Mouse (Mus musculus) adrenal gland, postnatal 25 days (tissue): Measurements from ENCODE around the gene Ccnd3. TPM values are rescaled to one million over a fixed set of nuclear protein-coding genes. Genes with fewer than 3 reads are reported as not detected.

Experiments
- DNase-seq: peaks from one replicate; pipeline ENCODE4 v3.0.0; 2021; ENCODE audit warnings: mixed read lengths
- long read RNA-seq: library from polyadenylated mRNA; stranded (forward); transcript quantifications from one replicate; pipeline ENCODE4 v2.0.0, GENCODE M21; 2021
- total RNA-seq: library from RNA; stranded (reverse); gene quantifications from 2 replicates; pipeline ENCODE4 v1.2.3, GENCODE M21; 2021

Gene Ccnd3
- 385 and 429 TPM in 2 replicates for total RNA-seq
- long read RNA-seq, transcript Ccnd3-205 (5 exons, 1,977 nt): major isoform, 174 of 216 reads
- long read RNA-seq, partial matches to known transcripts: 6 of 216 reads
- long read RNA-seq, other reads (novel, unspliced or antisense): 32 of 216 reads

DNA sequence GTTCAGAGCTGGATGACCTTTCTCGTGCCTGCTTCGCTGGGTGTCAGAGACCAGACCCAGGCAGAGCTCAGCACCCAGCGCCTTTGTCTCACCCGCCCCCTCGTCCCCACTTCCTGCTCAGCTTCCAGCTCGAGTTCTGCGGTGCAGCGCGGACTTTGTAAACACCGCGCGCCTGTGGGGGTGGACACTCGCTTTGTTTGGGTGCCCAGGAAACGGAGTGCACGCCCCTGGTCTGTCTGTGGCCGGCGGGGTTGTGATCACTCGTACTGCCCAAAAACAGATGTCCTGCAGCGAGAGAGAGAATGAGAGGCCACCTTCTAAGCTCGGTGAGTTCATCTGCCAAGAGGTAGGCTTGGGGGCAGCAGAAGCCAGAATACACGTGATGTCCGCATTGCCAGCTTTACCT, at the start of gene Ccnd3:
Gene Ccnd3 (plus strand): TSS at position 111 of the 406 bp plus-strand sequence.
- peak; percentile 67 for DNase-seq

DNA sequence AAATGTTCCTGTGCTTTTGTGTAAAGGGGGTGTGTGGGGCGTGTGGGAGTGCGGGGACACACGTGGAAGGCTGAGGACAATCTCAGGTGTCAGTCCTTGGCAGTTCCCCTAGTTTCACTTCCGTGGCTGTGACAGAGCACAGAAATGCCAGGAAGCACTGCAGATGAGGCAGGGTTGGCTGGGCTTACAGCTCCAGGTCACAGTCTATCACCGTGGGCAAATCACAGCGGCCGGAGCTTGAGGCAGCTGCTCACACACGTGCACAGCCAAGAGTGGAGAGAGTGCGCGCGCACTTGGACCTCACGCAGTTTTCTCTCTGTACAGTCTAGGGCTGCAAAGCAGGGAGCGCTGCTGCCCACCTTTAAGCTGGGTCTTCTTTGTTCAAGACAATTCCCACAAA, 46.5 kb upstream of the Ccnd3 start:
- DNase-seq: no peak

DNA sequence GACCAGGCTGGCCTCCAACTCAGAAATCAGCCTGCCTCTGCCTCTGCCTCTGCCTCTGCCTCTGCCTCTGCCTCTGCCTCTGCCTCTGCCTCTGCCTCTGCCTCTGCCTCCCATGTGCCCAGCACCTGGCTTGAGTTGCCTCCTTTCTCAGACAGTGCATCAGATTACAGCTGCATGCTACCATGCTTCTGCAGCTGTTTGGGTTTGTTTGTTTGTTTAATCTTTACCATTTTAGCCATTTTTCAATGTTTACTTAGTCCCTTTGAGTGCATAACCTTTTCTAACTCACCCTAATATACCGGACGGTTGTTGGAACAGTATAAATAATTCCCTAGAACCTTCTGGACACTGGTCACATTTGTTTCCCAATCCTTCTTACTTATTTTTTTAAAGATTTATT, 45.9 kb upstream of the Ccnd3 start:
- no peak for DNase-seq

DNA sequence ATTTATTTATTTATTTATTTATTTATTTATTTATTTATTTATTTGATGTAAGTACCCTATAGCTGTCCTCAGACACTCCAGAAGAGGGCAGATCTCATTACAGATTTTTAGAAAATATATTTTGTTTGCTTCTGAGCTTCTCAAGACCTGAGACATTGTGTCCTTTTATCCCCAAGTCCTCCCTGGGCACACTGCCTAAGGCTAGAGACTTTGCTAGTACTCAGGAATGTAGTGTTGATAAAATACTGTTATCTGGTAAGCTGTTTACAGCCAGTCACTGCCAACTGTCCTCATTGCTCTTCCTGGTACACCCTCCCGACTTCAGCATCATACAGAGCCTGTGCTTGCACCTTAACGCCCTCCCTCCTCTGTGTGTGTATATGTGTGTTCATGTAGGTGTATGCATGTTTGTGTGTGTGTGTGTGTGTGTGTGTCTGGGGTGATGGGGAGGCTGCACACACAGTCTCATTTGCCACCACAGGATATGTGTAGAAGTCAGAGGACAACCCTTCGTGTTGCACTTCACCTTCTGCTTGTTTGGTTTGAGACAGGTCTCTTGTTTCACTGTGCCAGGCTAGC, 45.4 kb upstream of the Ccnd3 start:
- no peak for DNase-seq

DNA sequence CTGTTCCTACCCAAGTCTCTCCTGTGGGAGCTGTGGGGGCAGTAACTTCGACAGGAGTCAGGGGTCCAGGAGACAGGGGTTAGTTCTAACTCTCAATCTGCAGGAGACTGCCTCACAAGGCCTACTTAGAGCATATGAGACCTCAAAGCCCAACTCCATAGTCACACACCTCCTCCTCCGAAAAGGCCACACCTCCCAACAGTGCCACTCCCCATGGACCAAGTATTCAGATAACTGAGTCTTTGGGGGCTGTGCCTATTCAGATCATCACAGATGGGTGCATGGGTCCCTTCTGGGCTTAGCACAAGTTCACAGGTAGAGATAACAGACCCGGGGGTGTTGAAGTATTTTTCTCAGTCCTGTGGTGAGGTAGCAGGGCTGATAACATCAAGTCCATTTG, 43.2 kb upstream of the Ccnd3 start:
- no peak for DNase-seq

DNA sequence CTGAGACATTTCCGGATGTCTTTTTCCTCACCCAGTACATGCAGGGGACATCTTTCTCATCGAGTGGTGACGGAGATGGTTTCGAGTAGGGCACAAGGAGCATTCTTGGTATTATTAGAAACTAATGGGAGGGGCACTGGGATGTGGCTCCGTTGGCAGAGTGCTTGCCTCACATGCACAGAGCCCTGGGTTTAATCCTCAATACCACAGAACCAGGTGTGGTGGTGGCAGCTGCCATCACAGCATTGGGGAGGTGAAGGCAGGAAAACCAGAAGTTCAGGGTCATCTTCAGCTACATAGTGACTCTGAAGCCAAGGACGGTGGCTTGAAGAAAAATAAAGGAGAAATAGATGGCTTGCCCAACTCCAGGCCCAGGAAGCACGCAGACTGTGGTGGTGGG, 42.6 kb upstream of the Ccnd3 start:
- DNase-seq: no peak

DNA sequence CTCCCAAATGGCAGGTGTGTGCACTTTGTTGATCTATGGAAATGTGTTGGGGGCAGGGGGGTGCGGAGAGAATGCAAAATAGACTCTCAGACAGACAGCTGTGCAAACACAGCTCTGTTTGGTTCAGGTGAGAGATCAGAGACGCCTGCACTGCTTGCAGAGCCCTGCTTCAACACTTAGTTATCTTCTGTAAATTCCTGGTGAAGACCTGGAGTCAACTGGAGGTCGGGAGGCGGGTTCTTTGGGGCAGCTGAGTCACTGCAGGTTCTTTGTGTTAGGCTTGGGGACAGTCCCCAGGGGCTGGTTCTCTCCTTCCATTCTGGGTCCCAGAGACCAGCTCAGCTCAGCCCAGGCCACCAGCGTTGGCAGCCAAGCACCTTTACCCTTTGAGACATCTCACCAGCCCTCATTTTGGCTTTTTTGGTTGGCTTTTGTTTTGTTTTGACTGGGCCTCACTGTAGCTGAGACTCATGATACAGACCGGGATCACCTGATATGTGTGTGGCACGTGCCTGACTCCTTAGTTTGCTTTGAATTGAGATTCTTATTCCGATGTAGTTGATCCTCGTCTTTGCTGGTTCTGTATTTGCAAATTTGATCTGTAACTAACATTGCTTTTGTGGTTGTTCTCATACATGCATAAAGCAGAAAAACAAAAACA, 42.0 kb upstream of the Ccnd3 start:
- no peak for DNase-seq

DNA sequence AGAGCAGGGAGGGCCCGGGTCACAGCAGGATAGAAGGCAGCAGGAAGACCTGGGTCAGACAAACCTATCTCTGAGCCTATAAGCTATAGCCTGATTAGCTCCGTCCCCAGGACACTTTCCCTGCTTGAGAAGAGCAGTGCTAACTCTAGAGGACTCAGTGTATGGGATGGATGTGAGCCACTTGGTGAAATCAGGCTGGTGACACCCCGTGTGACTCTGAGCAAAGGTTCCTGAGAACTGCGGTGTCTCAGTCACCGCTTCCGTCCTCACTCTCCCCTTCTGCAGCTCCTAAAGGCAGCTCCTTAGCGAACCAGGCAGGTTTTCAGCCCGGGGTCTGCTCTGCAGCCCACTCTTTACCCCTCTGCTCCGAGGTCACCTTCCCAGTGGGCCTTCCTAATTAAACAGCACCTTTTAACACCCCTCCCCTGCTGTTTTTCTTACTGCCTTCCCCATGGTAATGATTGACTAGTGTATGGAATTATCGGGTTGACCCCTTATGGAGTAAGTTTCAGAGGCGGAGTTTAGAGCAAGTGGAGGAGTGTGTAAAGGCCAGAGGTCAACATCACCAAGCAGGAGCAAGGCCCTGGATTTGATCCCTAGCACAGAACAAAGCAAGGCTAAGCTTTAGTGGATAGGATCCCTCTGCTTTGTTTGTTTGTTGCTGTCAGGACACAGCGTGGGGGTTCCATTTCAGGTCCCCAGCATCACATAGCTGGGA, 40.4 kb upstream of the Ccnd3 start:
- no peak for DNase-seq

DNA sequence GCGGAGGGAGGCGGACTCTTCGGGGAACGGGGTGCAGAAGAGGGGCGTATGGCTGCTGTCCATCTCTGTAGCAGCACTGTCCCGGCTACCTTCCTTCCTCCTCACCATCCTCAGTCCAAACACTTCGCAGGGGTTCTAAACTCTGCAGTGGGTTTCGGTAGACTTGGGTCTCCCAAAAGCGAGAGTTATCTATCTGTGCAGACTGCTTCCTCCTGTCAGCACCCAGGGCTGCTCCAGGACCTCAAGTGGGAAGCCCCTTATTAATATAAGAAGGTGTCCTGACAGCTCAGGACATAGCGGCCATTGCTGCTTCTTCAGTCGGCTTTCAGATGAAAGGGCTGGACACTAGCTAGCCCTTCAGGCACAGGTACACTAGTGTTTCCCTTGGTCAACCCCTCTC, 39.8 kb upstream of the Ccnd3 start:
- DNase-seq: no peak

DNA sequence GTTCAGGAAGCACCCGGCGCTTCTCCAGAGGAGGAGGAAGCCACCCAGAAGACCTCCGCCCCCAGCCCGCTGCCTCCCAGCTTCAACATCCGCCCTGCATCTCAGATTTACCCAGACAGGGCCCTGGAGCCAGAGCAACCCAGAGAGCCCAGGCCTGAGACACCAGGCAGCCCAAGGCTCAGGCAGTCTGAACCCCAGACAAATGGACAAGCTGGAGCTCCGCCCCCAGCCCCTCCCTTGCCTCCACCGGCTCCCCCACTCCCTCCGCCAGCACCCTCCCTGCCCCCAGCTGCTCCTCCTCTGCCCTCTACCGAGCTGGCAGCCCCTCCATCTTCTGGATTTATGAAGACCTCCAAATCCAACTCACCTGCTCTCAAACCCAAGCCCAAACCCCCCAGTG, 38.6 kb upstream of the Ccnd3 start:
- no peak for DNase-seq

DNA sequence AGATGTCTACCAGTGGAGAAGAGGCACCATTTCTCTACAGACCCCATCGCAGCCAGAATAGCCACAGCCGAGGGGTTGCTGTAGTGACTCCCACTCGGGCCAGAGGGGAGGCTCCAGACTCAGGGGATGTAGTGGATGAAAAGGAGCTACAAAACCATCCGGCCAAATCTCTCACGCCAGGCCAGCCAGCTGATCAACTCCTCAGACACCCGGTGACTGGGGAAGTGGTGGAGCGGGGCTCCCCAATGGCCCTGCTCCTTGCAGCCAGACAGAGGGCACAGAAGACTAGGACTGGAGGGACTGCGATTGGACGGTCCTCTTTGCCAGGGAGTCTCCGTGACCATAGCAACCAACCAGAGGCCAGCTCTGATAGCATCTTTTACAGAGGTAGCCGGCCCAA, 37.2 kb upstream of the Ccnd3 start:
- no peak for DNase-seq

DNA sequence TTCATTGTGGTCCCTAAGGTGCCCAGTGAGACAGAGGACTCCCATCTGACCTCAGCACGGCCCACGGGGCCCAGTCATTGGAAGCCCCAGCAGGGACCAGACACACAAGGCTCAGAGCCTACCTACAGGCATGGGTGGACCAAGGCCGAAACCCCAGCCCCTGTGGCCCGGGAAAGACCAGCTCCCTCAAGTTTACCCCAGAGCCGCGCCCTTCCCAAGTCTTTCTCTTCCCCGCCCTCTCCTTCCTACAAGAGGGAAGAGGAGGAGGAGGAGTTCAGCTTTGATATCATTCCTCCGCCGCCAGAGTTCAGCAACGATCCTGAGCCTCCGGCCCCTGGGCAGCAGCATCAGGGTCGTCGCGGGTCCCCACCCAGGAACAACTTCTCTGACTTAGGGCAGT, 36.8 kb upstream of the Ccnd3 start:
- DNase-seq: no peak

DNA sequence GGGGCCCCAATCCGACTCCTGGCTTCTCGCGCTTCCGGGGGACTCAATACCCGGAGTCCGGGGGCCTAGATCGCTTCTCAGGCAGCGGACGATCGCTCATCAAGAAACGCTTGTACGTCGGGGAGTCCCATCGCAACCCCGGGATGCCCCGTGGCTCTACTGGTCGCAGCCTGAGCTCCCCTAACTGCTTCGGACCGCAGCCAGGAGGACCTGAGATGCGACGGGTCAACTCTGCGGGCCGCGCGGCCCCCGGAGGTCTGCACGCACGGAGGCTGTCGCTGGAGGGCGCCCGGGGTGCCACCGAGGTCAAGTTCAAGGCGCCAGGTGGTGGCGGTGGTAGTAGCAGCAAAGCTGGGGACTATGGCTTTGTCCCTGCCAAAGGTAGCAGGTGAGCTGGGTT, 36.4 kb upstream of the Ccnd3 start:
- DNase-seq: no peak

DNA sequence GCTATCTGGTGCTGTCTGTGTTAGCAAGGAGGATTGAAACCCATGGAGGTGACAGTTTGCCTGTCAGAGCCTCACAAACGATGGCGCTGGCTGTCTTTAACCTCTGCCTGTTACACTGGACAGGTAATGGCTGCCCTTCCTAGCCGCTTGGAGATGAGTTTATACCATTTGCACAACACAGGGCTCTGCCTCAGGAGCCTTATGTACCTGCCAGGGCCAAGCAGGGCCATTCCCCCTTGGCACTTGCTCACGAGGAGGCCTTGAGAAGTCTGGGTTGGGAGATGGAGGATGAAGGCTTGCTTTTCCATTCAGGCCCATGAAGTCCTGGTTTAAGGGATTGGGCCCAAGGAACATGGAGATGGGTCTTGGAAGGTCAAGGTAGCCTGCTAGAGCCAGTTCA, 35.2 kb upstream of the Ccnd3 start:
- no peak for DNase-seq

DNA sequence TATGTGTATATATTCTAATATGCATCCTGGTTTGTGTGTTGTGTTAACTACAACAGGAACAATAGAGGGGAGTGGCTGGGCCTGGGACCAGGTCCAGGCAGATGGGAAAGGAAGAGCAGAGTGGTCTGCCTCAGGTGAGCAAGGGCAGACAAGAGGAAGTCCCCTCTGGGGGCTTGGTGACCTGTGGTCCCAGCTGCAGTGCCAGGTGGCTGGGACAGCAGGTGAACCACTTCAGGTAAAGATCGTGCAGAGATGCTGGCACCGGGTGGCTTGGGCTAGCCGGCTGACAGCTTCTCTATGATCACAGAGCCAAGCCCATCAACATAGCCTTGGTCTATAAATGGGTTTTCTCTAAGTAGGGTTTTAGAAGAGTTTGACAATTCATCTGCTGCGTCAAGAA, 34.7 kb upstream of the Ccnd3 start:
- DNase-seq: no peak

DNA sequence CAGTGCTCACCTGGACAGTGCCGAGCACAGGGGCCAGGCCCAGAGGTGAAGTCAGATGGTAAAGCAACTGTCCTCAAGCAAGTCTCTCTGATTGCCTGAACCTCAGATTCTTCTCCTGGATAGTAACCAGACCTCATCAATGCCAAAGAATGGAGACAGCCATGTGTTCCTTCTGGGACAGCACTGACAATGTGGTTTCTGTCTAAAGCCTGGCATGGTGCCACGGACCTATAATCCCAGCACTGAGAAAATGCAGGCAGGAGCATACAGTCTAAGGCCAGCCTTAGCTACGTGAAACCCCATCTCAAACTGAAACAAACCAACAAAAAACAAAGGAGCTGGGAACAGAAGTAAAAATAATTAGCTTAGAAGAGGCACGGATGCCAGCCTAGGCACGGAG, 34.2 kb upstream of the Ccnd3 start:
- DNase-seq: no peak

DNA sequence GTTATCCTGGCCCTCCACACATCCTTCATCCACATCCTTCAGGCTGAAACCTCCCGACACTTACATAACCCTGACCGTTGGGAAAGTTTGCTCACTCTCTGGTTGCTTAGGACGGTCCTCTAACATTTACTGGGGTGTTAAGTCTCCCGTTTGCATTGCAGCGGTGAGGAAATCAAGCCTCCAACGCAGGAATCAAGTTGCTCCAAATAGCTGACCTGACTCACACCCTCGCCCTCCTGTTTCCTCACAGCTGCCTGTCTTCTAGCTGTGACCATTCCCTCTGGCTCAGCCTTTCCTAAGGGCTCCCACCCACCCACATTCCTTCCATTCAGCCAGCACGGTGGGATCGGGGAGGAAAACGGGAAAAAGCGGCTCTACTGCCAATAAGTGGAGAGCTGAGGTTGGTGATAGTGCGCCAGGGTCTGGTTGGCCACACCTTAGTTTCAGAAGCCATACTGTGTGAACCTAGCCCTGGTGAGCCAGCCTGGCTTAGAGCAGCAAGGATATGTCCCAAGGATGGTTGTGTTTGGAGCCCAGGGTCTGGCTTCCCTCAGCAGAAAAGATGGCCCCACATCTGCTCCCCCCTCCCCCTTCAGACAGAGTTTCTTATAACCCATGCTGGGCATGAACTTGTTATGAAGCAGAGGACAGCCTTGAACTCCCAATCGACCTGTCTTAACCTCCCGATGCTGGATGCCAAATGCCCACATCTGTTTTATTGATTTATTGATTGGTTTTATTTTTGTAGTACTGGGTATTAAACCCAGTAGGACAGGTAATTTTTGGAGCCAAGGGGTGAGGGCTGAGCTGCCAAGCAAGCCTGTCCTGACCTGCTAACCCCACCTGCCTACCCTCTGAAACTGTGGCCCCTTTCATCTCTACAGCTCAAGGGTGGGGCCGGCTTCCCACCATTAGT, 32.2 kb upstream of the Ccnd3 start:
- no peak for DNase-seq

DNA sequence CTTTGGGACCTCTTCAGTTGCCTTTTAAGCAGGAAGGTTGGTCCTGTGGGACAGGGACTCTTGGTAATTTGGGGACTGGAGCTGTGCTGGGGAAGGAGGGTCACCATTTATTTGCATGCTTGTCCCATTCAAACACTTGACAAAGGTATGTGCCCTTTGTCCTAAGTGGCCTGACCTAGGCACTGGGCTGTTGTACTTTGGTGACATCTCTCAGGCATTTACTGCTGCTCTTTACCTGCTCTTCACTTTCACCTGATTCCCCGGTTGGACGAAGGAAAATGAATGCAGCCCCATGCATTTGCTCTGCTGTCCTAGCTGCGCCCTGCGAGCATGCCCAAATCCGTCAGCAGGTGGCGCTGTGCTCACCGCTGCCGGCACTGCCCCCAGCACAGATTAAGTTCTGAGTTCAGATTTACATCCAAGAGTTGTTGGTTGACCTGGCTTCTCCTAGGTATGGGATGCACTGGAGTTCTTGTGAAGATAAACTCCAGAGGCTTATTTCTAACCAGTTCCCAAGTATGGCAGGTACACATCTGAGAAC, 31.3 kb upstream of the Ccnd3 start:
- peak; percentile 70 for DNase-seq

DNA sequence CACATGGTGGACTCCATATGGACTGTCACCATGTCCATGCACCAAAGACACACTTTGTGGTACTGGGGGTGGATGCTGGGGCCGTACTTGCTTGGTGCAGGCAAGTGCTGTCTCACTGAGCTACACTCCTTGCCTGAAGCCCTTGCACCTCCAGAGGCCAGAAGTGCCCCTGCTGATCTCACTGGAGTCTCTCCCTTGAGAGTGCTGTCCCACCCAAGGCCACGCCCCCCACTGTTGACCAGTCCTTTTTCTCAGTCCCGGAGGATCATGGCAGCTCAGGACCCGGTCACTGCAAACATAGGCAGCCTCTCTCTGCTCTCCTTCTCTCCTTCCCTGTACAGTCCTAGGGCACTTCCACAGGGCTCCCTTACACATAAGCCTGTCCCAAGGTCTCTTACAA, 30.6 kb upstream of the Ccnd3 start:
- no peak for DNase-seq

DNA sequence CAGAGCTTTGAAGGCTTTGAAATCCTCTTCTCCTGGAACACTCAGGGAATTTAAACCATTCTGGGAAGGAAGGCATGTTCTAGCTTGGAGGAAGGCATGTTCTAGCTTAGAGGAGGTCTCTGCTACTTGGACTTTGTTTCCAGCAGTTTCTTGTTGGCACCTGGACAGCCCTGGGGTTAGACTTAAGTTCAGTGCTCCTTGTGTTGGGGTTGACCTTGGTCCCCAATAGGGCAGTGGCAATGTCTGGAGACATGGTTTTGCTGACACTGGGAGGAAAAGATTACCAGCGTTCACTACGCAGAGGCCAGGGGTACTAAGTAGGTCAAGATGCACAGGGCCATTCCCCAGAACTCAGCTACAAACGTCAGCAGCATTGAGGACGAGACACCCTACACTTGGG, 29.7 kb upstream of the Ccnd3 start:
- no peak for DNase-seq

DNA sequence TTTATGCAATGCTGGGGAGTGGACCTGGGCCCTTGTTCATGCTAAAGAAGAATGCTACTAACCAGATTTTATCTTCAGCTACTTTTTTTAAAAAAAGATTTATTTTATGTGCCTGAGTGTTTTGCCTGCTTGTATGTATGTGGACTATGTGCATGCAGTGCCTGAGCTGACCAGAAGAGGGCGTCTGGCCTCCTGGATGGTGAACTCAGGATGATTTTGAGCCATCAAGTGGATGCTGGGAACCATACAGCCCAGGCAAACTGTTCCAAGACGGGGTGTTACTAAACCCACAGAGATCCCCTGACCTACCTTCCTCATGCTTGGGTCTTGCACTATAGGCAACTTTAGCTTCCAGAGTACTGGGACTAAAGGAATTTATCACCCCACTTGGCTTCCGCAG, 29.1 kb upstream of the Ccnd3 start:
- no peak for DNase-seq

DNA sequence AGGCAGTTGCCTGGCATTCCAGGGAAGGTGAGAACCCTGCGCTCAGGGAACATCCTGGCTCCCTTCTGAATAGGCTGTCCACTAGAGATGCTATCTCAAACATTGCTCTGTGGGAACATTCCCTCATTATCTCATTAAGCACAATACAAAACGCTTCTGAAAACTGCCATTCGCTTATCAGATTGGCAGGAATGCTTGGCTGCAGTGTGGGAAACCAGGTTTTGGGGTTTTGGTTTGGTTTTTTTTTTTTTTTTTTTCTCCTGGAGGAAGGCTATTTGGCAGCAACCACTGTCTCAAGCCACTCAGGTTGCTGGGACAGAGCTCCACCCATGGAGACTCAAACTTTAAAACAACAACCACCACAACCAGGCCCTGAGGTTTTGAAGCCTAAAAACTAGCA, 25.0 kb upstream of the Ccnd3 start:
- no peak for DNase-seq
